Comparison of ENCODE assay signal across 11 mouse cellular contexts in the genomic region with DNA sequence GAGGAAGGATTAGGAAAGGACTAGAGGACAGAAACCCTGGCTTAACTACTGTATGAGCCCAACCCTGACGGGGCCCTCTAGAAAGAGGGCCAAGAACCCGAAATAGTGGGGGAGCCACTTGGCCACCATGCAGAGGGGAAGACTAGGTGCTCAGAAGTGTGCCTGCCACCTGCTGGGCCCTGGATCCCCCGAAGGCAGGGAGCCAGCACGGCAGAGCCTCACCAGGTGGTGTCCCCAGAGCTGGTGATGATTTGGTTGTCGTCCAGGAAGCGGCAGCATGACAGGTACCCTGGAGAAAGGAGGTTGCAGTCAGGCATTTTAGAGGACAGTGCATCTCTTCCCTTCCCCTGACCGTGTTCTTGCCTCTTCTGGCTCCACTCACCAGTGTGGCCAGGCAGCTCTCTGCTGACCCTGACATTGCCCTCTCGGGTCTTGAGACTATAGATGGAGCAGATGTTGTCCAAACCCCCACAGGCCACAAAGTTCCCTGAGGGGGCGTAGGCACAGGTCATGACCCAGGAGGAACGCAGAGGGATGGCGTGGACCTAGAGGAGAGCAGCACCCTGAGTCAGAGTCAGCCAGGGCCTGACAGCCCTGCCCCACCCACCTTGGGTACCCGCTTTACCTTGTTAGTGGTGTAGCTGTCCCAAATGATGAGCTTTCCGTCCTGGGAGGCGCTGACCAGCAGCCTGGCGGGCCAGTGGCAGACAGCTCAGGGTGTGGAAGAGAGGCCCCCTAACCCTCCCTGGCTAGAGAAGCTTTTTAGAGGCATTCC. TPM values are rescaled to one million over a fixed set of nuclear protein-coding genes. Genes with fewer than 3 reads are reported as not detected.
DNase-seq lines count a peak whose midpoint lies in the region; ATAC-seq and TF ChIP-seq lines count a peak whose summit lies in the region.
"Had no signal": no experiment of that assay in that cellular context is flagged by ENCODE, and none has a peak within 500 bp of the region (broad histone marks: within the 10 kb centered on the region; RNA-seq: fewer than 3 reads in every experiment).

No protein-coding gene starts in this region.

- peaks cover 43% of the 10 kb centered on the region for H3K4me1 ChIP-seq in megakaryocyte, embryonic 14.5 days
- peaks cover 42% of the 10 kb centered on the region for H3K4me1 ChIP-seq in limb, embryonic 12.5 days (replicated peaks)
- peaks cover 42% of the 10 kb centered on the region for H3K4me1 ChIP-seq in neural tube, embryonic 15.5 days

- peak overlapping the region; percentile 99; the same call in 1 of the 2 replicates for H3K4me2 ChIP-seq in limb, embryonic 12.5 days
- H3K4me2 ChIP-seq in neural tube, embryonic 15.5 days, result peak overlapping the region; percentile 83

- no peaks in the 10 kb centered on the region for H3K9me3 ChIP-seq in megakaryocyte, embryonic 14.5 days
- no peaks in the 10 kb centered on the region for H3K9me3 ChIP-seq in limb, embryonic 12.5 days
- no peaks in the 10 kb centered on the region for H3K9me3 ChIP-seq in neural tube, embryonic 15.5 days (replicated peaks)

- no peak for TF ChIP-seq CTCF in gastrocnemius, adult 2 months (IDR thresholded peaks at IDR 0.05)

- intact Hi-C loops in gastrocnemius, adult 2 months (cut with DNase I), result no loop called here
- intact Hi-C loops in gastrocnemius, postnatal 14 days (cut with DNase I; ENCODE audit: low total_unique reads), result loop anchor here (10.0 kb wide), 1 partner anchor 105 kb away; no protein-coding TSS in a partner anchor

- no peaks in the 10 kb centered on the region for H3K27me3 ChIP-seq in megakaryocyte, embryonic 14.5 days (replicated peaks)
- no peaks in the 10 kb centered on the region for H3K27me3 ChIP-seq in limb, embryonic 12.5 days
- H3K27me3 ChIP-seq in neural tube, embryonic 15.5 days (replicated peaks), result no peaks in the 10 kb centered on the region

- no peak for ATAC-seq in megakaryocyte, adult 5-6 weeks (ENCODE audit: poor library complexity, severe bottlenecking)
- no peak for ATAC-seq in limb, embryonic 12.5 days (ENCODE audit: insufficient number of reproducible peaks, insufficient read depth, low FRiP score, low TSS enrichment, low read depth)
- ATAC-seq in neural tube, embryonic 15.5 days (ENCODE audit: low FRiP score), result no peak

- WGBS in limb, embryonic 12.5 days, result 80% methylated on average over 15 of the region's 15 CpGs
- 63% methylated on average over 15 of the region's 15 CpGs for WGBS in neural tube, embryonic 15.5 days

- DNase-seq in gastrocnemius, adult 2 months, result no peak
- no peak for DNase-seq in gastrocnemius, postnatal 14 days
- no peak for DNase-seq in urinary bladder, postnatal 4 days (ENCODE audit: low spot score in 2 of 2)
- no peak for DNase-seq in ovary, postnatal 14 days (ENCODE audit: low spot score)
- DNase-seq: gastrocnemius, postnatal 36 days had no signal

- peak overlapping the region; percentile 94 for H3K4me3 ChIP-seq in gastrocnemius, adult 2 months
- peak overlapping the region; percentile 4 for H3K4me3 ChIP-seq in megakaryocyte, embryonic 14.5 days (replicated peaks)
- H3K4me3 ChIP-seq in limb, embryonic 12.5 days (replicated peaks), result peak overlapping the region; percentile 90; the same call in 1 of the 2 replicates
- peak overlapping the region; percentile 88; the same call in 1 of the 2 replicates for H3K4me3 ChIP-seq in neural tube, embryonic 15.5 days (replicated peaks)

- H3K36me3 ChIP-seq in megakaryocyte, embryonic 14.5 days (replicated peaks; ENCODE audit: low read length), result peaks cover 63% of the 10 kb centered on the region
- peaks cover 55% of the 10 kb centered on the region for H3K36me3 ChIP-seq in limb, embryonic 12.5 days
- peaks cover 52% of the 10 kb centered on the region for H3K36me3 ChIP-seq in neural tube, embryonic 15.5 days

- peak overlapping the region; percentile 98; the same call in 1 of the 2 replicates for H3K27ac ChIP-seq in gastrocnemius, adult 2 months
- H3K27ac ChIP-seq in limb, embryonic 12.5 days, result no peak overlapping the region
- no peak overlapping the region for H3K27ac ChIP-seq in neural tube, embryonic 15.5 days (replicated peaks)

- H3K9ac ChIP-seq in limb, embryonic 12.5 days (replicated peaks), result 0 out of 2 replicates have a peak overlapping the region, but pooled peaks have one; percentile 90
- peak overlapping the region; percentile 97; the same call in 1 of the 2 replicates for H3K9ac ChIP-seq in neural tube, embryonic 15.5 days (replicated peaks)

RNA-seq across cellular contexts. Expression of gene Epo, which starts 3.6 kb away (rescaled TPM):
- not detected for total RNA-seq in gastrocnemius, adult 2 months (2021)
- not detected for total RNA-seq in gastrocnemius, postnatal 14 days (2021)
- not detected in 2 replicates for polyA plus RNA-seq in megakaryocyte, embryonic 14.5 days (2012; ENCODE audit: insufficient read depth, low replicate concordance)
- total RNA-seq in megakaryocyte, adult 5-6 weeks (2015), result not detected in 2 replicates
- not detected in 2 replicates for total RNA-seq in megakaryocyte, adult 5-6 weeks (2017)
- polyA plus RNA-seq in limb, embryonic 12.5 days (2016; fragmentation: Nextera tagmentation; extraction: Ambion mirVana), result 0.71 TPM in 1 of 2 replicates, not detected in the other
- not detected in 2 replicates for polyA plus RNA-seq in neural tube, embryonic 15.5 days (2015; fragmentation: Nextera tagmentation; extraction: Ambion mirVana)
- total RNA-seq: gastrocnemius, postnatal 36 days had no signal
- polyA plus RNA-seq: large intestine, adult 2 months; spleen, adult 2 months had no signal

RNA-seq across cellular contexts. Expression of gene Gnb2, which starts 3.9 kb away (rescaled TPM):
- total RNA-seq in gastrocnemius, adult 2 months (2021), result 100 to 1,000 TPM; 118 to 148 TPM
- total RNA-seq in gastrocnemius, postnatal 14 days (2021), result 100 to 1,000 TPM; 194 to 231 TPM
- 332 and 439 TPM in 2 replicates for polyA plus RNA-seq in megakaryocyte, embryonic 14.5 days (2012; ENCODE audit: insufficient read depth, low replicate concordance)
- 393 and 449 TPM in 2 replicates for total RNA-seq in megakaryocyte, adult 5-6 weeks (2015)
- 377 and 389 TPM in 2 replicates for total RNA-seq in megakaryocyte, adult 5-6 weeks (2017)
- 337 and 349 TPM in 2 replicates for polyA plus RNA-seq in limb, embryonic 12.5 days (2016; fragmentation: Nextera tagmentation; extraction: Ambion mirVana)
- 503 and 540 TPM in 2 replicates for polyA plus RNA-seq in neural tube, embryonic 15.5 days (2015; fragmentation: Nextera tagmentation; extraction: Ambion mirVana)

RNA-seq across cellular contexts. Expression of gene Gigyf1, which starts 11.1 kb away (rescaled TPM):
- total RNA-seq in gastrocnemius, adult 2 months (2021), result 10 to 100 TPM; 20.9 to 24.7 TPM
- total RNA-seq in gastrocnemius, postnatal 14 days (2021), result 10 to 100 TPM; 13.4 to 18.5 TPM
- polyA plus RNA-seq in megakaryocyte, embryonic 14.5 days (2012; ENCODE audit: insufficient read depth, low replicate concordance), result 13.2 and 15.3 TPM in 2 replicates
- total RNA-seq in megakaryocyte, adult 5-6 weeks (2015), result 8.3 and 8.5 TPM in 2 replicates
- total RNA-seq in megakaryocyte, adult 5-6 weeks (2017), result 5.6 and 5.9 TPM in 2 replicates
- polyA plus RNA-seq in limb, embryonic 12.5 days (2016; fragmentation: Nextera tagmentation; extraction: Ambion mirVana), result 17.0 and 17.7 TPM in 2 replicates
- polyA plus RNA-seq in neural tube, embryonic 15.5 days (2015; fragmentation: Nextera tagmentation; extraction: Ambion mirVana), result 15.7 and 16.7 TPM in 2 replicates

RNA-seq across cellular contexts. Expression of gene Actl6b, which starts 23.9 kb away (rescaled TPM):
- total RNA-seq in gastrocnemius, adult 2 months (2021), result not detected
- not detected for total RNA-seq in gastrocnemius, postnatal 14 days (2021)
- polyA plus RNA-seq in megakaryocyte, embryonic 14.5 days (2012; ENCODE audit: insufficient read depth, low replicate concordance), result not detected in 2 replicates
- not detected in 2 replicates for total RNA-seq in megakaryocyte, adult 5-6 weeks (2015)
- not detected in 2 replicates for total RNA-seq in megakaryocyte, adult 5-6 weeks (2017)
- polyA plus RNA-seq in limb, embryonic 12.5 days (2016; fragmentation: Nextera tagmentation; extraction: Ambion mirVana), result 0.68 TPM in 1 of 2 replicates, not detected in the other
- 203 and 258 TPM in 2 replicates for polyA plus RNA-seq in neural tube, embryonic 15.5 days (2015; fragmentation: Nextera tagmentation; extraction: Ambion mirVana)
- total RNA-seq: gastrocnemius, postnatal 36 days had no signal
- polyA plus RNA-seq: spleen, adult 2 months had no signal

RNA-seq across cellular contexts. Expression of gene Pop7, which starts 27.1 kb away (rescaled TPM):
- 10 to 100 TPM; 11.3 to 11.4 TPM for total RNA-seq in gastrocnemius, adult 2 months (2021)
- 10 to 100 TPM; 15.9 to 16.1 TPM for total RNA-seq in gastrocnemius, postnatal 14 days (2021)
- polyA plus RNA-seq in megakaryocyte, embryonic 14.5 days (2012; ENCODE audit: insufficient read depth, low replicate concordance), result 30.7 and 70.0 TPM in 2 replicates
- total RNA-seq in megakaryocyte, adult 5-6 weeks (2015), result 20.4 and 27.5 TPM in 2 replicates
- total RNA-seq in megakaryocyte, adult 5-6 weeks (2017), result 11.9 and 14.9 TPM in 2 replicates
- polyA plus RNA-seq in limb, embryonic 12.5 days (2016; fragmentation: Nextera tagmentation; extraction: Ambion mirVana), result 48.0 and 52.7 TPM in 2 replicates
- polyA plus RNA-seq in neural tube, embryonic 15.5 days (2015; fragmentation: Nextera tagmentation; extraction: Ambion mirVana), result 76.5 and 81.6 TPM in 2 replicates

Comparison
In these comparisons a context has a peak if more than half of its experiments do, and no peak if none do; other contexts are left out.
1. H3K4me3 ChIP-seq: peak in every context shown above with its lines; median percentile 94 in gastrocnemius, adult 2 months; 90 in limb, embryonic 12.5 days; 88 in neural tube, embryonic 15.5 days; 4 in megakaryocyte, embryonic 14.5 days.